Mouse (Mus musculus): Measurements from ENCODE around the gene Slc22a19.
"Not testable (repeated sequence)": the region's sequence is repeated elsewhere in the genome, so short reads cannot be mapped to it uniquely, and the experiment has no call there.

Slc22a19 gene

GRCm38 (mm10) chr19:7711148-7711547, at the start of gene Slc22a19:
Gene Slc22a19, minus strand, starts transcription at chr19:7711310.
- DNase-seq, result no peak

DNA sequence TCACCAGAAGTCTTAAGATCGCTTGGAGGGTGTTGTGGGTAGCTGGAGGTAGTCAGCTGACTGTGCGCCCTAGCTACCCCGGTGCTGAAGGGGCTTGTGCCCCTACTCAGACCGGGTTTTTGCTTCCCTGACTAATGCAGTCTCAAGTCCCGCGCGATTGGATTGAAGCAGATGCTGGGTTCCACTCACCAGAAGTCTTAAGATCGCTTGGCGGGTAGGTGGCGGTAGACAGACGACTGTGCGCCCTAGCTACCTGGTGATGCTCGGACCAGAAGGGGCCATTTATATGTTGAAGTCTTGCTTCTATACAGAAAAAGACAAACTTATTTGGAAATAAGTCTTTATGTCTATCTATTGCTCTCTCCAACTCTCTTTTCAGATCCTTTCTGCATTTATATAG, 42.3 kb upstream of the Slc22a19 start:
- DNase-seq, result not testable (repeated sequence)

GRCm38 (mm10) chr19:7729543-7729942, 18.4 kb upstream of the Slc22a19 start:
- DNase-seq, result no peak

- not testable (repeated sequence) for DNase-seq
Measured at GRCm38 (mm10) chr19:7693104-7693503, 18.0 kb downstream of the Slc22a19 start.

GRCm38 (mm10) chr19:7691259-7691658, 19.9 kb downstream of the Slc22a19 start:
- no peak for DNase-seq

DNA sequence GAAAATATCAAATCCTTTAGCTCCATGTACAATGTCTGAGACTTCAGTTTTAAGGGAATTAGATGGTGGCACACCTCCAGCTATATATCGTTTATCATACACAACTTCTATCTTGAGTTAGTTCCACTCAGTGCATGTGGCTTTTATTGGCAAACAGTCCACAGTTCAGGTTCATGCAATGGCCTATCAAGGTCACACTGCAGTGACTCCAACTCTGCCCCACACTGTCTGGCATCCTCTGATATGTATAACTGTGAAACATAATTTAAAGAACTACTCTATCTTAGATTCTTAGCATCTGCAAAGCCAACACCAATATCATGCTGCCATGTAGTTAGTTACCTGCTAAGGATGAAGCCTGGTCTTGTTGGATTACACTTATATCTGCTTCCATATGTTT, 23.1 kb downstream of the Slc22a19 start:
- DNase-seq, result no peak

DNA sequence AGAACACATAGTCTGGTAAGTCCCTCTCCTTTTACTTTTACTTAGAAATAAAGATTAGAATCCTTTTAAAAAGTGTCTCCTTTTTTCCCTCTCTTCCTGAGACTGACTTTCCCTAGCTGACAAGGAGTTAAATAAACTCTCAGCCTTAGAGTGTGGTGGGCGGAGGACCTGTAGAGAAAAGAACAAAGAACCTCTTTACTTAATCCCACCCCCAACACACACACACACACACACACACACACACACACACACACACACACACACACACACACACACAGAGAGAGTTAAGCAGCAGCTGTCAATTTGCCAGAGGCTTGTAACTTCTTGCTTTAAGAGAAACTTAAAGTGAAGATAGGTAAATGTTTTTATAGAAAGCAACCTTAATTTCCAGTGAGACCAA, 39.1 kb downstream of the Slc22a19 start:
- DNase-seq, result no peak

DNA sequence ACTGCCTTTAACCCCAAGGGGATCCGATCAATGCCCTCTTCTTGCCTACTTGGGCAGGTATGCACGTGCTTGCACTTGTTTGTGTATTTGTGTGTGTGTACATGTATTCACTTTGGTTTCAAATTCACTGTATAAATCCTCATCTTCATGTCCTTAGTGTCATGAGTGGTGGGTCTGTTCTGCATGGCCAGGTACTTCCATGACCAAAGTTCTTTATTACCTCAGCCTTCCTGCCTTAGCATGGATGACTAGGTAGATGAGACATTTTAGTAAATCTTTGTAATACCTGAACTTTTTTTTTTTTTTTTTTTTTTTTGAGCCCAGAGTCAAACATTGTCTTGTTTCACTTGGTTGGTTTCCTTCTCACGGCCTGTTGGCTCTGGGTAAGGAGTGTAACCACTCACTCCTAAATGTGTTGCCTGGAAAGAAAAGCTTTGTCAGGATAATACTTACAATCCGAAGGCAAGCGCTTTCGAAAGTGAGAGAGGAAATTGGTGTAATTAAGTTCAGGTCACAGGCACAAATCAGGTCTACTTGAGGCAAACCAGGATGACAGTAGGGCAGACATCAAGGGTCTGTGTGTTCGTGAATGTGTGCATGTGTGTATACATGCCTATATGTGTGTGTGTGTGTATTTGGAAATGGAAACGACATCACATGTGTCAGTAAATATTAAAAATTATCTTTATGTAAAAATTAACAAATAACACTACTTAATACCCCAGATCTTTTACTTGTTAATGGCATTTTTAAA, 62.0 kb downstream of the Slc22a19 start:
- no peak for DNase-seq

DNA sequence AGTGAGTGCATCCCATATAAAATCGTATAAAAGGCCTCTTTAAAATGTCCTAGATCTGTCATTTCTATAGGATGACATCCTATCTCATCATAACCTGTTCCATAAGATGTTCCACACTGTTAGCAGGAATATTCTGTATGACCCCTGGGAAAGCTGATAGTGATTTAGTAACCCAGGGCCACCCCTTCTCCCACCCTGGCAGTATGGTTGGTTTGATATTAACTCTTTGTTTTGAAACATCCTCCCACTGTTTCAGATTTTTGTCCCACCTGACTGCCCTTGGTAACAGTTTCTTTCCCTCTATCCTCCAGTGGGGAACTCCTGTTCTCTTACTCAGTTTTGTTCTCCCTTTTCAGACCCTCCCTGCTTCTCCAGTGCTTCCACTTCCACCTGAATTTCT, 77.3 kb downstream of the Slc22a19 start:
- DNase-seq, result no peak

- DNase-seq, result no peak
Measured at GRCm38 (mm10) chr19:7633021-7633420, 78.1 kb downstream of the Slc22a19 start.
